Mouse (Mus musculus) CD4-positive, CD25-positive, alpha-beta regulatory T cell, adult 2 months (primary cell): ENCODE measurements around the gene Gm10128.
"Not testable (repeated sequence)": the region's sequence is repeated elsewhere in the genome, so short reads cannot be mapped to it uniquely, and the experiment has no call there.

Experiments
- DNase-seq: peaks from one replicate; pipeline ENCODE4 v3.0.0-alpha.2; 2012; ENCODE audit warnings: low read depth, low spot score

The Gm10128 gene

DNA sequence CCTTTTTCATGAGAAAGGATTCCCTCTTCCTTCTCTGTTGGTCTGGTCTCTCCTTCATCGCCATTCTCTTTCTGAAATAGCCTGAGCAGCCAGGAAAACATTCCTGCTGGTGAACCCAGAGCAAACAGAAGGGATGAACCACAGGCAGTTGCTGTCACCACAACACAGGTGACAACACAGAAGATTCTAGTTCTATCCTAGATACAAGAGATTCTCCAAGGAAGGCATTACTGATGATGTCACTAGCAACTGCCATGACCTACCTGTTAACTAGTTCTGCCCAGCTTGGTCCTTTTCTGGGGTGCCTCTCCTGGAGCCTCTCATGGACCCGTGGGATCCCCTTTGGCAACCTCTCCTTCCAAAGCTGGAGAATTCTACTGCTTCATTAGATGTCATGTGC is at the start of gene Gm10128:
Gene Gm10128, minus strand, starts transcription at position 101 of the 400 bp plus-strand sequence.
- not testable (repeated sequence) for DNase-seq

DNA sequence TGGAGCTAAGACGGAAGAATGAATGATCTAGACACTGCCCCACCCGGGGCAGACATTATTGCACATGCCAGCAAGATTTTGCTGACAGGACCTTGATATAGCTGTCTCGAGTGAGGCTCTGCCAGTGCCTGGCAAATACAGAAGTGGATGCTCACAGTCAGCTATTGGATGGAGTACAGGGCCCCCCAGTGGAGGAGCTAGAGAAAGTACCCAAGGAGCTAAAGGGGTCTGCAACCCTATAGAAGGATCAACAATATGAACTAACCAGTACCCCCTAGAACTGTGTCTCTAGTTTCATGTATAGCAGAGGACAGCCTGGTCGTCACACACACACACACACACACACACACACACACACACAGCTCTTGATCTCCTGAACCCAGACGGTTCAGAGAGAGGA is 37.4 kb upstream of the Gm10128 start:
- peak; percentile 47 for DNase-seq

- not testable (repeated sequence) for DNase-seq
Observed at GRCm38 (mm10) chr14:7662491-7662890, 18.7 kb upstream of the Gm10128 start.

DNA sequence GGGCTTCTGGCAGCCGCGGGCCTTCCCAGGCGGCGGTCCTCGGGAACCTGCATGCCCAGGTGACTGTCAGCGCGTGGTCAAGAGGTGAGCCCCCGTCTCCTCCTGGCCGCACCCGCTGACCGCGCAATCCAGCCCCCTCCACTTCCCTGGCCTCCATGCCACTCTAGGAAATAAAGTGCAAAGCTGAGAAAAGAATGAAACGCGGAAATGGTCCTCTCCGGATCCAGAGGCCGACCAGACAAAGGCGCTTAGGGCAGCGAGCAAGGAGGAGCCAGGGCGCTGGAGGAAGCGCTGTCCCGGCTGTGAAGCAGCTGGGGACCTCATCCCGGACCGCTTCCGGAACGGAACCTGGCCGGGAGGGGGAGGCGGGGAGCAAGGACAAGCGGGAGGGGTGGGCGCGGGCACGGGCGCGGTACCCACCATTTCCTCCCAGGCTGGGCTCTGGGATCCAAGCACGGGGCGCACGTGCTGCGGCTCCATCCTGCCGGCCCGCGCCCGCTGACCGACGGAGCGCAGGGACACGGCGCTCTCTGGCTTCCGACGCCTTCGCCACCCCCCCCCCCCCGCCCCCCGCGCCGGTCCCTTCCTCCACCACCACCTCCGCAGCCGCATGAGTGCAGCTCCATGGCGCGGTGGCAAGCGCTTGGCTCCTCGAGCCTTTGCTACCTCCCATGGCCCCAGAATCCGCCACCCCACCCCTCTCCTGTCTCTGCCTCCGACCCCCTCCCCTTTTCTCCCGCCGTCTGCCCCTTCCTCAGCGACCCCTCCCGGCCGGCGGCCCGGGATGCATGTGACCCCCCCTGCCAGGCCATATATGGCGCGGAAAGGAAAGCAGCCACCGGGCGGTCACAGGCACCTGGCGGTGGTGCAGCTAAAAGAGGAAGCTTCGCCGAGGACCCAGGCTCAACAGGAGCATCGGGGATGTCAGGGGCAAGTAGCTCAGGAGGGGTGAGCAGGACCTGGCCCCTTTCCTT is 14.6 kb upstream of the Gm10128 start:
- DNase-seq: peak; percentile 42

DNA sequence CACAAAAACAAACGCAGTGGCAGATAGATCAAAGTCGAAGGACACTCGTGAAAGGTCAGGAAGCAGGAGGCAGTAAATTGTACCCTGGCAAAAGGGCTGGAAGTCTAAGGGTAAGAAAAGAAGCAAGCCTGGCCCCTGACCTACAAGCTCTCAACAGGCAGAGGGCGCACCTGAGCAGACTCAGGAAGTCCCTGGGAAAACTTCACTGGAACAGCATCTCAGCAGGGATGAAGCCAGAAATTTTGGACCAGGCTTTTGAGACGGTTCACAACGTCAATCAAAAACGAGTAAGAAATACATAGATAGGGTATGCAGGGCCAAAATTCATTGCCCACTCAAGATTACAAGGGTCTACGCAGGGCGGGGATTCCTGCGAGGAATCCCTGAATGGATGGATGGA is 13.7 kb upstream of the Gm10128 start:
- not testable (repeated sequence) for DNase-seq

DNA sequence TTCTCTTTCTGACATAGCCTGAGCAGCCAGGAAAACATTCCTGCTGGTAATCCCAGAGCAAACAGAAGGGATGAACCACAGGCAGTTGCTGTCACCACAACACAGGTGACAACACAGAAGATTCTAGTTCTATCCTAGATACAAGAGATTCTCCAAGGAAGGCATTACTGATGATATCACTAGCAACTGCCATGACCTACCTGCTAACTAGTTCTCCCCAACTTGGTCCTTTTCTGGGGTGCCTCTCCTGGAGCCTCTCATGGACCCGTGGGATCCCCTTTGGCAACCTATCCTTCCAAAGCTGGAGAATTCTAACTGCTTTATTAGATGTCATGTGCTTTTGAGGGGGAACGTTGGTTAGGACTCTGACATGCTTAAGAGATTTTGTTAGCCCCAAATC is 48.3 kb downstream of the Gm10128 start, which contains the start of gene Gm10338:
Gene Gm10338, minus strand, starts transcription at position 101 of the 400 bp plus-strand sequence.
- DNase-seq: not testable (repeated sequence)
